Mouse (Mus musculus): ENCODE results near the gene Gm21887. TPM values are rescaled to one million over a fixed set of nuclear protein-coding genes. Genes with fewer than 3 reads are reported as not detected.

Gene Gm21887
- 333 to 461 TPM (median 389 TPM) in 4 replicates for total RNA-seq (2023)

GRCm38 (mm10) chrX:170009016-170009750 is at the start of gene Gm21887:
TSS of gene Gm21887 (plus strand) at chrX:170009659.

Other genes starting within 250 kb of the Gm21887 start
- not detected in 4 replicates for gene 4933400A11Rik, start 230.0 kb upstream of the Gm21887 start, total RNA-seq (2023)